Mouse (Mus musculus) limb, embryonic 14.5 days (tissue): ENCODE measurements at regions not wholly inside any gene's neighbourhood (a gene's known extent, or its start where the extent isn't known, plus 50 kb on each side); places are given as distances from the start of the nearest gene placed in this dataset.

Experiments used
- ATAC-seq: fragments of 200-750 bp; cut with Nextera tagmentation; 2 replicates; pipeline ENCODE4 v1.8.0; 2017; ENCODE audit warnings: low read depth, moderate number of reproducible peaks, moderate TSS enrichment; ENCODE audit not compliant: low FRiP score
- DNase-seq: peaks from one replicate; pipeline ENCODE4 v3.0.0-alpha.2; 2015; ENCODE audit warnings: low spot score
- H3K27ac ChIP-seq: fragments of 300-500 bp; sonication (generic); replicated peaks from 2 replicates; pipeline ENCODE4 v1.5.1; 2014; ENCODE audit warnings: low read depth, mild to moderate bottlenecking, low read length, moderate library complexity, mixed read lengths
- H3K27me3 ChIP-seq: fragments of 300-500 bp; sonication (generic); 2 replicates; pipeline ENCODE4 v1.6.1; 2014; ENCODE audit warnings: low read length, mixed read lengths; ENCODE audit not compliant: control insufficient read depth, insufficient read depth
- H3K36me3 ChIP-seq: fragments of 300-500 bp; sonication (generic); 2 replicates; pipeline ENCODE4 v1.6.1; 2014; ENCODE audit warnings: mild to moderate bottlenecking, low read length, moderate library complexity, mixed read lengths; ENCODE audit not compliant: control insufficient read depth, insufficient read depth
- H3K4me1 ChIP-seq: fragments of 300-500 bp; sonication (generic); 2 replicates; pipeline ENCODE4 v1.6.1; 2014; ENCODE audit warnings: antibody characterized with exemption, low read length, mixed read lengths; ENCODE audit not compliant: control insufficient read depth, insufficient read depth
- H3K4me2 ChIP-seq: fragments of 300-500 bp; sonication (generic); replicated peaks from 2 replicates; pipeline ENCODE4 v1.6.1; 2014; ENCODE audit warnings: low read depth, mild to moderate bottlenecking, low read length, moderate library complexity; ENCODE audit not compliant: severe bottlenecking
- H3K4me3 ChIP-seq: fragments of 300-500 bp; sonication (generic); replicated peaks from 2 replicates; pipeline ENCODE4 v1.5.1; 2014; ENCODE audit warnings: low read length
- H3K9ac ChIP-seq: fragments of 300-500 bp; sonication (generic); 2 replicates; pipeline ENCODE4 v1.6.1; 2014; ENCODE audit warnings: mild to moderate bottlenecking, low read depth, low read length, moderate library complexity; ENCODE audit not compliant: severe bottlenecking
- H3K9me3 ChIP-seq: fragments of 300-500 bp; sonication (generic); 2 replicates; pipeline ENCODE4 v1.6.1; 2016; ENCODE audit warnings: low read length; ENCODE audit not compliant: control insufficient read depth
- POLR2A ChIP-seq: fragments of 200-500 bp; IDR thresholded peaks from 2 replicates; pipeline ENCODE4 v1.8.0; 2012; ENCODE audit warnings: inconsistent platforms, mild to moderate bottlenecking, moderate library complexity, borderline replicate concordance; ENCODE audit not compliant: insufficient read depth, insufficient read length; ENCODE audit errors: extremely low read depth
- WGBS: fragments of 180-500 bp; shearing (Covaris S2); extraction: QIAGEN DNeasy Blood & Tissue Kit; methylation state at CpG from one replicate; pipeline ENCODE4 v1.1.7; 2014; 5-methylcytosine and 5-hydroxymethylcytosine counted together

DNA sequence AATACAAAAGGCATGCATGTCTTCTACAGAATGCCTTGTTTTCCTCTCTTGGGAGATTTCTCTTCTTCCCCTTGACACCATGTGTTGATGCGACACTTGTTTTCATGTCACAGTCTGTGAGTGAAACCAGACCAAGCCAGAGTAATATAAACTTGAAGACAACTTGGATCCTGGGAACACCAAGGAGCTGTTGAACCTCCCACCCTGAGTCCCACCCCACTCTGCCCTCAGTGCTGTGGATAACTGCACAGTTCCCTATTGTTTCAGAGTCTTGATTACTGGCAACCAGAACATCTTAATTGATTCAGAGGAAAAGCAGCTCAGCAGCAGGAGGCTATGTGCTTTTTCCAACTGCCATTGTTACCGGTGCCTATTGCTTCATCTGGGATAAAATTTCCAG is 254.6 kb upstream of the Jag1 start:
- Histone ChIP-seq H3K36me3 (no peaks in the 10 kb centered on the region), H3K9me3 (no peaks in the 10 kb centered on the region), H3K4me2 (no peak overlapping the region), H3K9ac (no peak overlapping the region), H3K4me3 (no peak overlapping the region), H3K27me3 (no peaks in the 10 kb centered on the region), H3K4me1 (no peaks in the 10 kb centered on the region), H3K27ac (no peak overlapping the region)
- DNase-seq: no peak
- 80% methylated on average over 2 of the region's 2 CpGs for WGBS
- no peak for ATAC-seq
- TF ChIP-seq POLR2A: no peak

DNA sequence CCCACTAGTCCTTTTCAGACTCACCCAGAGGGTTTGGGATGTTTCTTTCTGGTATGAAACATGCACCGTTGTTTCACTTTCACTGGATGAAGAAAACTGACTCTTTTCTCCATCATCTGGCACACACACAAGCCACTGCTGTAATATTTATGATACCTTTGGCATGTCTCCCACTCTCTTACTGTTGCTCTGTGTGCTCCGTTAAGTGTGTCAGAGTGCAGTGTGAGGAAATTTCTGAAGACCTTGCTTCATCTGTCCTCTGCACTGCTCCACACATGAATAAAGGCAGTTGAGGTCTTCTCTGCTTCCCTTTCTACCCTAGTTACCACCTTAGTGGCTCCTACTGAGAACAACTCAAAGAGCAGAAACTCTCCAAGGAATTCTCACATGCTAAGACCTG is 246.6 kb upstream of the Jag1 start:
- ATAC-seq: no peak

DNA sequence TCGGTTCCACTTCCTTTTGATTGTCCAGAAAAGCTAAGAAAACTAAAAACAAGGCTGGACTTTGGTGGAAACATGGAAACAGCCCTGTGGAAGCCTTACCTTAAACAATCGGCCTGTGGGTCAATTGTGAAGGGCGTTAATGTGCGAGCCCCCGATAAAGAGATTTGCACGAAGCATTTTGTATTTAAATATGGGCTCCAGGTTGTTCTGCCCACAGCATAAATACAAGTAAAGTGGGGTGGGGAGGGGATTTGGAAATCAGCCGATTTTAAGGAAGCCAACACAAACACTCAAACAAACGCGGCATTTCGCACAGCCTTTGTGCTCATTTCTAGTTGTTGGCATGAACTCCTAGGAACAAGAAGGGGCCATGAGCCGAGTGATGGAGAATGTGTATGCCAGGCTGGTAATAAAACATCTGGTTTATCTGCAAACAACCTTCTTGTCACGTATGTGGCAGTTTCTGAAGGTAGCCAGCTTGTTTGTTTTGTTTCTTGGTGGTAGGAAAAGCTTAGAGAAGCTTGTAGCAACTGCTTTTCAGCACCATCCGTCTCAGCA is 240.8 kb upstream of the Jag1 start:
- 66% methylated on average over 13 of the region's 13 CpGs for WGBS
- DNase-seq: no peak
- Histone ChIP-seq H3K36me3 (no peaks in the 10 kb centered on the region), H3K4me2 (no peak overlapping the region), H3K4me1 (0 out of 2 replicates have a peak, but pooled peaks cover 3% of the 10 kb centered on the region), H3K27ac (no peak overlapping the region), H3K9me3 (no peaks in the 10 kb centered on the region), H3K4me3 (no peak overlapping the region), H3K27me3 (no peaks in the 10 kb centered on the region), H3K9ac (no peak overlapping the region)
- ATAC-seq: no peak
- TF ChIP-seq POLR2A: no peak

More for the DNA sequence above, 246.6 kb upstream of the Jag1 start:
- Histone ChIP-seq H3K27me3 (no peaks in the 10 kb centered on the region), H3K27ac (no peak overlapping the region), H3K9ac (no peak overlapping the region), H3K4me3 (no peak overlapping the region), H3K36me3 (no peaks in the 10 kb centered on the region), H3K9me3 (no peaks in the 10 kb centered on the region), H3K4me2 (no peak overlapping the region), H3K4me1 (no peaks in the 10 kb centered on the region)
- DNase-seq: peak; percentile 73
- TF ChIP-seq POLR2A: no peak
- 46% methylated on average over 2 of the region's 2 CpGs for WGBS

- WGBS: 19% methylated on average over 2 of the region's 2 CpGs
- Histone ChIP-seq H3K27me3 (no peaks in the 10 kb centered on the region), H3K36me3 (no peaks in the 10 kb centered on the region), H3K9ac (no peak overlapping the region), H3K4me3 (no peak overlapping the region), H3K4me2 (no peak overlapping the region), H3K9me3 (no peaks in the 10 kb centered on the region), H3K27ac (no peak overlapping the region), H3K4me1 (no peaks in the 10 kb centered on the region)
- no peak for TF ChIP-seq POLR2A
- ATAC-seq (no peak), DNase-seq (no peak)
Measured at GRCm38 (mm10) chr2:137343736-137344135, 227.3 kb upstream of the Jag1 start.

GRCm38 (mm10) chr2:137329995-137330394 is 213.6 kb upstream of the Jag1 start:
- H3K4me3 ChIP-seq: no peak overlapping the region
- H3K4me1 ChIP-seq: no peaks in the 10 kb centered on the region; the same call in 1 of the 2 replicates
- ATAC-seq: no peak
- H3K4me2 ChIP-seq: no peak overlapping the region
- H3K27ac ChIP-seq: no peak overlapping the region
- no peak for DNase-seq
- no peaks in the 10 kb centered on the region for H3K36me3 ChIP-seq
- 86% methylated on average over 8 of the region's 8 CpGs for WGBS
- TF ChIP-seq POLR2A: no peak
- no peaks in the 10 kb centered on the region for H3K27me3 ChIP-seq
- H3K9me3 ChIP-seq: no peaks in the 10 kb centered on the region
- no peak overlapping the region for H3K9ac ChIP-seq

- Histone ChIP-seq H3K27ac (no peak overlapping the region), H3K9me3 (no peaks in the 10 kb centered on the region), H3K36me3 (no peaks in the 10 kb centered on the region), H3K4me1 (no peaks in the 10 kb centered on the region), H3K27me3 (no peaks in the 10 kb centered on the region), H3K4me3 (no peak overlapping the region), H3K9ac (no peak overlapping the region), H3K4me2 (no peak overlapping the region)
- 81% methylated on average over 5 of the region's 5 CpGs for WGBS
- no peak for ATAC-seq
- DNase-seq: no peak
- TF ChIP-seq POLR2A: no peak
Measured at GRCm38 (mm10) chr2:137323445-137323844, 207.0 kb upstream of the Jag1 start.
